Mouse (Mus musculus) bone marrow macrophage, adult 2 months (primary cell): ENCODE data around the gene Ibsp.

Experiments
- CTCF ChIP-seq: IDR thresholded peaks from 2 replicates; pipeline ENCODE4 v1.5.1; 2012; ENCODE audit warnings: low read depth, mild to moderate bottlenecking, low read length, moderate library complexity
- POLR2A ChIP-seq: IDR thresholded peaks from 2 replicates; pipeline ENCODE4 v1.6.1; 2012; ENCODE audit warnings: mild to moderate bottlenecking, low read depth, low read length, borderline replicate concordance

DNA sequence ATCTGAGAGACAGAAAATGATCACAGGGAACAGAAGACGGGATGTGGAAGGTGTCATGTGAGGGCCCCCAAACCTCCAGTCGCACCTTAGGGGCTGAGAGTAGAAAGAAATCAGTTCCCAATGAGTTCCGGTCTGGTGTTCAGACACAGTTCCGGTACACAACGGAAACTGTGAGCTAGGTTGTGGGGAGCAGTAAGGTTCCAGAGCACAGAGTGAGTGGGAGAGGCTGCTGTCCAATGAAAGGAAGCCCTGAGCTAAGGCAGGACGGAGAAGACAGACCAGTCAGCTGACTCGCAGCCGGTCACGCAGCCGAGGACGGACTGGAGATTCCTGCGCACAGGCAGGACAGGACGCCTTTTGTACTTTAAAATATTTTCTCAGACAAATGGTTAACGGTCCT, 35.5 kb downstream of the Ibsp start:
- no peak for TF ChIP-seq POLR2A
- TF ChIP-seq CTCF = no peak
